Mouse (Mus musculus) embryo, embryonic 11.5 days (tissue): Measurements from ENCODE around the gene Trim14.

Experiments
- DNase-seq: peaks from one replicate; pipeline ENCODE4 v3.0.0-alpha.2; 2012; ENCODE audit warnings: low read depth, low spot score

Trim14 gene

GRCm38 (mm10) chr4:46527558-46527926, 8.4 kb downstream of the Trim14 start:
- no peak for DNase-seq

GRCm38 (mm10) chr4:46526798-46527557, 9.0 kb downstream of the Trim14 start:
- DNase-seq: no peak

- no peak for DNase-seq
Observed at GRCm38 (mm10) chr4:46526226-46526625, 9.7 kb downstream of the Trim14 start.

GRCm38 (mm10) chr4:46523324-46523723, 12.6 kb downstream of the Trim14 start:
- DNase-seq: no peak

GRCm38 (mm10) chr4:46521457-46521856, 14.5 kb downstream of the Trim14 start:
- DNase-seq: no peak

GRCm38 (mm10) chr4:46520491-46520890, 15.4 kb downstream of the Trim14 start:
- DNase-seq: no peak

- DNase-seq: peak; percentile 44
Observed at GRCm38 (mm10) chr4:46507736-46508460, 28.0 kb downstream of the Trim14 start.

GRCm38 (mm10) chr4:46506801-46507610, 28.9 kb downstream of the Trim14 start:
- peak; percentile 90 for DNase-seq

GRCm38 (mm10) chr4:46505361-46506057, 30.4 kb downstream of the Trim14 start:
- no peak for DNase-seq

GRCm38 (mm10) chr4:46503881-46504280, 32.1 kb downstream of the Trim14 start:
- DNase-seq: no peak

GRCm38 (mm10) chr4:46502606-46503502, 33.1 kb downstream of the Trim14 start:
- no peak for DNase-seq

- DNase-seq: no peak
Observed at GRCm38 (mm10) chr4:46498976-46499375, 37.0 kb downstream of the Trim14 start.

- no peak for DNase-seq
Observed at GRCm38 (mm10) chr4:46498511-46498910, 37.4 kb downstream of the Trim14 start.

- DNase-seq: peak; percentile 55
Observed at GRCm38 (mm10) chr4:46497286-46497892, 38.6 kb downstream of the Trim14 start.

- DNase-seq: no peak
Observed at GRCm38 (mm10) chr4:46495543-46495942, 40.4 kb downstream of the Trim14 start.

- no peak for DNase-seq
Observed at GRCm38 (mm10) chr4:46493071-46493470, 42.9 kb downstream of the Trim14 start.

- peak; percentile 90 for DNase-seq
Observed at GRCm38 (mm10) chr4:46489028-46489925, 46.7 kb downstream of the Trim14 start, which contains the start of gene Nans. TSS of gene Nans (plus strand) at chr4:46489248.

- no peak for DNase-seq
Observed at GRCm38 (mm10) chr4:46487348-46487747, 48.6 kb downstream of the Trim14 start.
